Mouse (Mus musculus): ENCODE data around the gene Tnfsf4.

The Tnfsf4 gene

DNA sequence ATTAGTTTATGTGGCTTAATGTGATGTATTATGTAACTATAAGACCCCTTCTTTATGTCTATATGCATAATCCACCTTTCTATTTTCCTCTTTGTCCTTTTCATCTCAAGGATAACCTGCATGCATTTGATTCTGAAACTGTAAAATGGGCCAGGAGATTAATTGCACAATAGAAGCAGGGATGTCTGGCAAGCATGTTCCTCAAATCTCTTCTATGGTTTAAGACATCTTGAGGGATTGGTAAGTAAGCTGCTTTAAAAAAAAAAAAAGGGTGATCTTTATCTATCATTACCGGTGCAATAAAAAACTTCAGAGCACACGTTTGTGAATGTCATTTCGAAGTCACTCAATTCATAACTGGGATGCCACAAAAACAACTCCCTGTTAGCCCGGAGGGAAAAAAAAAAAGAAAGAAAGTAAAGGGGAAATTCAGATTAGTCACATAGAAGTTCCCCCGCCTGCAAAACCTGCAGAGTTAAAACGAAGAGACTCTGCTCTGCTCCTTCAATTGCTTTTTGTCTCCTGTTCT is at the start of gene Tnfsf4:
TSS of gene Tnfsf4 (plus strand) at position 479 of the 529 bp plus-strand sequence.
- no peak for DNase-seq (ENCODE audit: low spot score)

GRCm38 (mm10) chr1:161350981-161351380 is 44.2 kb upstream of the Tnfsf4 start:
- no peak for DNase-seq (ENCODE audit: low spot score)

DNA sequence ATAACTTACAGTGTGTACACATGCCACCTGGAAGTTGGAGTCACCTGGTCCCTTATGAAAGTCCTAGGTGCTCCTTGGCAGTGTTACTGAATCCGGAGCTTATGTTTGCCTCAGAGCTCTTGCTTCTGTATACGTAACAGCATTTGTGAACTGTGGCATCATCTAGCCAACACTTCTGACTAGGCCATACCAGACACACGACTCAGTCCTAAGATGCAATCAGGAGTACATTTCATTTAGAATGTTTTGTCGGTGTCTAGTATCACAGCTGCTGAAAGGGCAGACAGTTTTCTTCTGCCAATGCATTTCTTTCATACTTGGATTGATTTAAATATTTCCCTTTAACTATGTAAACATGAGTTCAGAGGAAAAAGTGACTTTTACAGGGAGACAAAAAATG is 30.2 kb upstream of the Tnfsf4 start:
- no peak for DNase-seq (ENCODE audit: low spot score)

GRCm38 (mm10) chr1:161371919-161372318 is 23.3 kb upstream of the Tnfsf4 start:
- no peak for DNase-seq (ENCODE audit: low spot score)

- no peak for DNase-seq (ENCODE audit: low spot score)
Observed at GRCm38 (mm10) chr1:161375866-161376265, 19.3 kb upstream of the Tnfsf4 start.

DNA sequence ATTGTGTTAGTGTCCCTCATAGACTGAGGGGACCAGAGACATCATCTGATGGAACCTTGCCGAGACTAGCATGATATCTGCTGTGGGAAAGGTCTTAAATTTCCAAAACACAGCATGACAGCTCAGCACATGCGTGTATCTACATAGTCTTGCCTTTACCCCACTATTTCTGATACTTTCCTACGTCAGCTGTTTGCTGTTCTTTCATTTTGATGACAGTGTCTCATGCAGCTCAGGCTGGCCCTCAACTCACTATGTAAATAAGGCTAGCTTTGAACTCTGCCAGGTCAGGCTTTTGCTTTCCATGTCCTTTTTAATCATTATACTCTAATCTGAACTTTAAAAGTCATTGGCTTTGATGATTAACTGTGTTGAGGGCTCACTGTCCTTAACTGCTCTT is 16.6 kb upstream of the Tnfsf4 start:
- no peak for DNase-seq (ENCODE audit: low spot score)

GRCm38 (mm10) chr1:161379685-161380424 is 15.4 kb upstream of the Tnfsf4 start:
- DNase-seq (ENCODE audit: low spot score), result peak; percentile 2

- no peak for DNase-seq (ENCODE audit: low spot score)
Observed at GRCm38 (mm10) chr1:161380425-161380780, 14.8 kb upstream of the Tnfsf4 start.

DNA sequence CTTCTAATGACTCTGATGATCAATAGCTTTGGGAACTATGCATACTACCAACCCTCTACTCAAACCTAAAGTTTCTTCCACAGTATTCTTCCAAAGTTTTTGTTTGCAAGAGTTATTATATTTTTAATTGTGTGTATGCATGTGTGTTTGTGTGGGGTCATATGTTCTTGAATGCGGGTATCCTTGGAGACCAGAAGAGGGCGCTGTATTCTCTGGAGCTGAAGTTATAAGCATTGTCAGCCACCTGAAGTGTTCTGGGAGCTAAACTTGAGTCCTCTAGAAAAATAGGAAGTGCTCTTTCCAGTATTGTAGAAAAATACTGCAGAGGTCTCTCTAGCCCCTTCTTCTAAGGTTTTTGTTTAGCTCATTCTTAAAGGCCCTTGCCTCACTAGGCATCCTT is 5.1 kb upstream of the Tnfsf4 start:
- no peak for DNase-seq (ENCODE audit: low spot score)

DNA sequence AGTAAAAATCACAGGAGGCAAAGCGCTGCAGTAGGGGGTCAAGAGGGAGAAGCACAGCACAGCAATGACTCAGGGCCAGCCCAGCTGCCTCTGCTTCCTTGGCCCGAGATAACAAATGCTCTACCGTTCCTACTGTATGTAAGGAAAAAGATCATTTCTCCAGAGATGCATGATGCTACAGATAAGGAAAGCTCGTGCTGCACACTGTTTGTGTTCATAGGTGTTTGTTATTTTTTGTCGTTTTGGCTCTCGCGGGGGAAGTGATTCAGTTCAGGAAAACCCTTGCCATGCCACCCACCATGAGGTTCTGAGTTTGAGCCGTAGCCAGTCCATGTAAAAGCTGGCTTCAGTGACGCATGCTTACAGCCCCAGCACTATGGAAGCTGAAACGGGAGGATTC is 2.3 kb upstream of the Tnfsf4 start:
- no peak for DNase-seq (ENCODE audit: low spot score)

DNA sequence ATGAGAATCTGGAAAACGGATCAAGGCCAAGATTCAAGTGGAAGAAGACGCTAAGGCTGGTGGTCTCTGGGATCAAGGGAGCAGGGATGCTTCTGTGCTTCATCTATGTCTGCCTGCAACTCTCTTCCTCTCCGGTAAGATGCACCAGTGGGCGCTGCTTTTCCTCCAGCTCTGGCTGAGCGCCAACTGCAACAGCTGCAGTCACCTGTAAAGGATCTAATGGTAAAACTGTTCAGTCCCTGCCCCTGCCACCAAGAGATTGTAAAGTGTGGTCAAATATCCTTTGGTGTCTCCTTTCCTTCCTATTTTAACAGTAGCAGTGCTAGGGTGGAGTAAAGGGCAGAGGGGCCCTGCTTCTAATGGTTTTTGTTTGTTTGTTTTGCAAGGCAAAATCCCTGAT is 401 bp downstream of the Tnfsf4 start:
- no peak for DNase-seq (ENCODE audit: low spot score)

DNA sequence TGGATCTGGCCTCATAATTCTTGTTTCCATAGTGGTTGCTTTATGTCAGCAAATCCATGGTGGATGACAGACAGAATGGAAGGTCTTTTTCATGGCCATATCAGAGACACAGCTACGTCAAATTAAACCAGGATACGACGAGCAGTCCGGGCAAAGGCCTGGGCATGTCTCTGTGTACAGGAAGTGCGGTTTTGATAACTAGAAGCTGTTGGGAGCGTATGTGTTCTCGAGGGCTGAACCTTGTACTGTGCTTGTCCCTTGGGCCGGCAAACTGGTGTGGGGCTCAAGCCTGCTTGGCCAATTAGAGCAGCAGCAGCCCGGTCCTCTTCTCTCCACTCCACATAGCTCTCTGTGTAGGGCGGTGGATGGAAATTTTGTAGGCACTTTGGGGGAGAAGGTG is 1.1 kb downstream of the Tnfsf4 start:
- no peak for DNase-seq (ENCODE audit: low spot score)

GRCm38 (mm10) chr1:161400126-161400525 is 4.9 kb downstream of the Tnfsf4 start:
- DNase-seq (ENCODE audit: low spot score), result peak; percentile 67

GRCm38 (mm10) chr1:161403061-161403460 is 7.9 kb downstream of the Tnfsf4 start:
- no peak for DNase-seq (ENCODE audit: low spot score)

DNA sequence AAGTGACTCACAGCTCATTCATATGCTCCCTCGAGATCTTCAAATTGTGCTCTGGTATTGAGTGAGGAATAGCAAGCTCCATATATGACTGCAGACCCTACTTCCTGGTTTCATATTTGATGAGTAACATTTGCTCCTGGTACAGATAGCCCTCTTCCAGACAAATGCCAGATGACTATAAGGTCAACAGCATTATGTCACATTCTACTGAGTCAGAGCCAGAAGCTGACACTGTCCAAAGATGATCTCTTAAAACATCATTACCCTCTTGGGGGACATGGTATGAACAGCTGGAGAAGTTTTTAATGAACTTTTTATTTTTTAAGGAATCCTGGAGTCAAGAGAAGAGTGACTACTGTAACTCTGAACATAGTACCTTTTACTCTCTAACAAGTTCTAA is 11.3 kb downstream of the Tnfsf4 start:
- no peak for DNase-seq (ENCODE audit: low spot score)

DNA sequence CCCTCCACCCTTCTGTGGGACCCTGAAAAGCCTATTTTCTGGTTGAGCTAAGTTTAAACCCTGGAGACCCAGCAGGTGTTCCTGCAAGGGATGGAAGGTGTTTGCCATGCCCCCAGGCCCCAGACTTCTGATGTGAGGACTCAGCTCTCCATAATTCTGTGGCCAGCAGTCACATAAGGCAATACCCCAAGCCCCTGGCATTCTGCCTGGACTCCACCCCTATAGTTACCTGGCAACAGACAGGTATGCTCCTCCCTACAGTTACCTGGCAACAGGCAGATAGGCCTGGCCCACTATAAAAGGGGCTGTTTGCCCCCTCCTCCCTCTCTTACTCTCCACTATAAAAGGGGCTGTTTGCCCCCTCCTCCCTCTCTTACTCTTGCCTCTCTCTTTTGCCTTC is 24.7 kb downstream of the Tnfsf4 start:
- DNase-seq (ENCODE audit: low spot score), result no peak

- no peak for DNase-seq (ENCODE audit: low spot score)
Observed at GRCm38 (mm10) chr1:161420646-161421045, 25.4 kb downstream of the Tnfsf4 start.

GRCm38 (mm10) chr1:161426277-161427056 is 31.3 kb downstream of the Tnfsf4 start:
- no peak for DNase-seq (ENCODE audit: low spot score)

- no peak for DNase-seq (ENCODE audit: low spot score)
Observed at GRCm38 (mm10) chr1:161427057-161427311, 31.8 kb downstream of the Tnfsf4 start.

DNA sequence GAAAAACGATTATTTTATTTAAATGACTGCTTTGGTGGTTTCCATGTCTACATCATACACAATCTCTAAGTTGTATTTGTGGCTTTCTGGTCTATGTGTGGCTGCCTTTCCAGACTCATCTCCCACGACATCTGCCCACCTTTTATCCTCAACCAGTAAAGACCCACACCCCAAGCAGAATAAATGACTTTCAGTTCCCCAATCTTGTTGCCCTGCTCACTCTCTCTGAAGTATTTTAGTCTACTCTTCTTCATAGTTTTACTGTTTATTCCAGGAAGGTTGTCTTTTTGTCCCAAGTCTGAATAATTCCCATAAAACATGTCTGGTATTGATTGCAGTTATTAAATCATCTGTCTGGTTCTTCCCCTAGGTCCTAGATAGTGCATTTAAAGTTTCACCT is 40.6 kb downstream of the Tnfsf4 start:
- no peak for DNase-seq (ENCODE audit: low spot score)

DNA sequence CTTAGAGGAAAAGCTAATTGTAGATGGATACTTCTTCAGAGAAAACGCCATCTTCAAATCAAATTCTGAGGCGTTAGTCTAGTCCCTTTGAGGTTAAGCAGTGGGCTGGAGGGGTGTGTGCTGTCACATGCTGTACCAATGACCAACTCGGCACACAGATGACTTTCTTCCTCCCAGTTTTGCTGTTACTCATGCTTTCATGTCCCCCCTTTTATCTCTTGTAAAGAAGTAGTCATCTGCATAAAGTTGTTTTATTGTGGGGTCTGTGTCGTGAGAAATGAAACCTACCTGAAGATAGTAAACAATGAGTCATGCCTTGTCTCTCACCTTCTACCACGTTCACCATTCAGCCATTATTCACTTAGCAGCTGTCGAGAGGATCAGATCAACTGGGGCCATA is 41.3 kb downstream of the Tnfsf4 start:
- no peak for DNase-seq (ENCODE audit: low spot score)

- no peak for DNase-seq (ENCODE audit: low spot score)
Observed at GRCm38 (mm10) chr1:161444858-161445257, 49.6 kb downstream of the Tnfsf4 start.

GRCm38 (mm10) chr1:161451683-161452245 is 56.6 kb downstream of the Tnfsf4 start:
- DNase-seq (ENCODE audit: low spot score), result no peak

All from ovary, postnatal 14 days (tissue).